Comparison of ENCODE assay signal across 19 mouse cellular contexts in the genomic region with DNA sequence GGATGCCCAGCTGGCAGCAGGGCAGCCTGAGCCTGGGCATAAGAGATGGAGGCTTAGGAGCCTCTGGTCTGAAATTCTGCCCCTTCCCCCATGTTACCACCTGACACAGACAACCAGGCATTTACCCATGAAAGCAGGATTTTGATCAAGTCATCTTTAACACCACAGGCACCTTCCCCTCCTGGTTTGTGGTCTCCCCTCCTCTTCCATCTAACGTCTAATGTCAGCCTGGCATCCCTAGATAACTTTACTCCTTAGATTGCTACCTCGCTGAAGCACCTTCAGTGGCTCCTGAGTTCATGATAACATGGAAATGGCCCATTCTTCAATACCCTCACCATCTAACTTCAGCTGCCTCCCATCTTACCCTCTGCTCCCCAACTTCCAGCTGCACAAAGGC.
"Had no signal": no experiment of that assay in that cellular context is flagged by ENCODE, and none has a peak within 500 bp of the region (broad histone marks: within the 10 kb centered on the region; RNA-seq: fewer than 3 reads in every experiment).

No protein-coding gene starts in this region.

- DNase-seq: kidney, adult 18-20 months; kidney, adult 9 months; kidney, postnatal 14 days; left cerebral cortex, postnatal 4 days; lung, adult 18-20 months; lung, postnatal 14 days; lung, postnatal 4 days; midbrain, embryonic 14.5 days; right cerebral cortex, adult 18-20 months; right cerebral cortex, postnatal 14 days; right cerebral cortex, postnatal 4 days had no signal

- H3K4me1 ChIP-seq: limb, embryonic 12.5 days; neural tube, embryonic 12.5 days; neural tube, embryonic 15.5 days had no signal

- H3K9me3 ChIP-seq: limb, embryonic 12.5 days; limb, embryonic 15.5 days; lung, embryonic 15.5 days; midbrain, embryonic 10.5 days; neural tube, embryonic 12.5 days; neural tube, embryonic 15.5 days had no signal

- H3K4me2 ChIP-seq: limb, embryonic 12.5 days; limb, embryonic 15.5 days; lung, embryonic 15.5 days; neural tube, embryonic 12.5 days; neural tube, embryonic 15.5 days had no signal

- H3K4me3 ChIP-seq: limb, embryonic 12.5 days; limb, embryonic 15.5 days; lung, embryonic 15.5 days; midbrain, embryonic 10.5 days; neural tube, embryonic 12.5 days; neural tube, embryonic 15.5 days had no signal

- H3K27ac ChIP-seq: limb, embryonic 12.5 days; limb, embryonic 15.5 days; lung, embryonic 15.5 days; neural tube, embryonic 12.5 days; neural tube, embryonic 15.5 days; stomach, postnatal 0 days had no signal

- H3K9ac ChIP-seq: limb, embryonic 12.5 days; limb, embryonic 15.5 days; lung, embryonic 15.5 days; neural tube, embryonic 12.5 days; neural tube, embryonic 15.5 days had no signal

- ATAC-seq: inflammation-experienced regulatory T-cells, adult 6 months had no signal

- H3K36me3 ChIP-seq: limb, embryonic 12.5 days; limb, embryonic 15.5 days; lung, embryonic 15.5 days; midbrain, embryonic 10.5 days; neural tube, embryonic 12.5 days; neural tube, embryonic 15.5 days had no signal

- H3K27me3 ChIP-seq: limb, embryonic 12.5 days; limb, embryonic 15.5 days; lung, embryonic 15.5 days; neural tube, embryonic 12.5 days; neural tube, embryonic 15.5 days had no signal
